Mouse (Mus musculus): ENCODE data around the gene Hist2h2bb.
"Not testable (repeated sequence)": the region's sequence is repeated elsewhere in the genome, so short reads cannot be mapped to it uniquely, and the experiment has no call there.

The Hist2h2bb gene

GRCm38 (mm10) chr3:96269511-96270474 is at the start of gene Hist2h2bb:
Hist2h2bb (plus strand) TSS chr3:96269752.
- peak; percentile 94 for DNase-seq (ENCODE audit: low read depth)

DNA sequence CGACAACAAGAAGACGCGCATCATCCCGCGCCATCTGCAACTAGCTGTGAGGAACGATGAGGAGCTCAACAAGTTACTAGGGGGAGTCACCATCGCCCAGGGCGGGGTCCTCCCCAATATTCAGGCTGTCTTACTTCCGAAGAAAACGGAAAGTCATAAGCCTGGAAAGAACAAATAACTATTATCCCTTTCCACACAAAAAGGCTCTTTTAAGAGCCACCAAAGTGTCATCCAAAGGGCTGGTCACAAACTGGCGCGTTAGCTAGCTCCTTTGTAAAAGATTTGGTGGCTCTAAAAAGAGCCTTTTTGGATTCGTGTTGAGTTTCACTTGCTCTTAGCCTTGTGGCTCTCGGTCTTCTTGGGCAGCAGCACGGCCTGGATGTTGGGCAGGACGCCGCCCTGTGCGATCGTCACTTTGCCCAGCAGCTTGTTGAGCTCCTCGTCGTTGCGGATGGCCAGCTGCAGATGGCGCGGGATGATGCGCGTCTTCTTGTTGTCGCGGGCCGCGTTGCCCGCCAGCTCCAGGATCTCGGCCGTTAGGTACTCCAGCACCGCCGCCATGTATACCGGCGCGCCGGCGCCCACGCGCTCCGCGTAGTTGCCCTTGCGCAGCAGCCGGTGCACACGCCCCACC is 49.3 kb upstream of the Hist2h2bb start:
- DNase-seq (ENCODE audit: low read depth) = not testable (repeated sequence)

DNA sequence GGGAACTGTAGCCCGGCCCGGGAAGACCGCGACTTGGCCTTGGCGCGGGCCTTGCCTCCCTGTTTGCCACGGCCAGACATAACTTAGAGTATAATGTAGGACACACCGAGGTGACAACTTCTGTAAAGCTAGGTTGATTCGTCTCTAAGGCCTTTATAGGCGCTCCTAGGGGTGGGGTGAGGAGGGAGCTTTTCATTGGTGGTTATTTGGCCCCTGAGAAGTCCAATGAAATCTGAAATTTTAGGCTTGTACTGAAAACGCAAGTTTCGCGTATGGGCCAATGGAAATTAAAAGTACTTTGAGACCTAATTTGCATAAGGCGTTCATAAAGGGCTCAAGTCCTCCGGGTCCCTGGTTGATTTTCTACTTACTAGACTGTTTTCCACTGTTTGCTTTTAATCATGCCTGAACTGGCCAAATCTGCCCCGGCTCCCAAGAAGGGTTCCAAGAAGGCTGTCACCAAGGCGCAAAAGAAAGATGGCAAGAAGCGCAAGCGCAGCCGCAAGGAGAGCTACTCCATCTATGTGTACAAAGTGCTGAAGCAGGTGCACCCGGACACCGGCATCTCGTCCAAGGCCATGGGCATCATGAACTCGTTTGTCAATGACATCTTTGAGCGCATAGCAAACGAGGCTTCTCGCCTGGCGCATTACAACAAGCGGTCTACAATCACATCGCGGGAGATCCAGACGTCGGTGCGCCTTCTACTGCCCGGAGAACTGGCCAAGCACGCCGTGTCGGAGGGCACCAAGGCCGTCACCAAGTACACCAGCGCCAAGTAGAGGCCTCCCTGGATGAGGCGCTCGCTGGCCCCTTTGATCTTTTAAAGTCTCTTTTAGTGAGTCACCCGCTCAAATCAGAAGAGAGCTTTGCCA is 48.5 kb upstream of the Hist2h2bb start, which contains the start of the genes Hist2h2ac and Hist2h2be:
TSS of gene Hist2h2ac (minus strand) at position 116 of the 875 bp plus-strand sequence.
TSS of gene Hist2h2be (plus strand) at position 355 of the 875 bp plus-strand sequence.
- DNase-seq (ENCODE audit: low read depth) = peak; percentile 96

GRCm38 (mm10) chr3:96221640-96222038 is 47.9 kb upstream of the Hist2h2bb start:
- no peak for DNase-seq (ENCODE audit: low read depth)

DNA sequence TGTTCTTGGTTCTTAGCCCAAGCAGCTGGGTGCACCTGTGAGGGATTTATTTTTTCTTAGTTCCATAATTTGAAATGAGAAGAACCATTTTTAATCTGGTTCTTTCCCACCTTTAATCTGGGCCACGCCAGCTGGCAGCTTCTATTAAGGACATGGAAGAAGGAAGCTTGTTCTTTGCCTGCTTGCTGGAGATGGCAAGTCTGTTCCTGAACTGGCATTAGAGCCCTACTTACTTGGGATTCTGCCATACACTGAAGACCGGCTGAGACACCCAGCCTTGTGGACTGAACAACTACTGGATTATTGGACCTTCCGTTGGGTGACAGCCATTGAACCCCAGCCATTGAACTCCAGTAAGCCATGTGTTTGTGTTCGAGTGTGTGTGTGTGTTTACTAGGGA is 46.8 kb upstream of the Hist2h2bb start:
- DNase-seq (ENCODE audit: low read depth) = no peak

DNA sequence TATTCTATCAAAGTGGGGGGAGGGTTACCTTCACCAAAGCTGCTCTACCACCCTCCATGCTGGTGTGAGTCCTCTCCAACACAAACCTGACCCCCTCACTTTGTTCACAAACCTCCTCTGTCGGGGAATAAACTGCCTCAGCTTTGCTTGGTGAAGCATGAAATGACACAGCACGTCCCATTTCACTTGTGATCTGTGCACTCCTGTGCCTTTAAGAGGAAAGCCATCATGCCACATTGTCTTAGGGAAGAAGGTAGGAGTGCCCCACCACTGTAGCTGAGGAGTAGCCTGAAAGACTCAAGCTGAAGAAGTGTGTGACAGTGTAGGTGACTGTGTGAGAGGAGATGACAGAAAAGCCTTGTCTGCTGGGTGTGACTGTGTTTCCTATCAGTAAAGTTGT is 44.1 kb upstream of the Hist2h2bb start:
- no peak for DNase-seq (ENCODE audit: low read depth)

DNA sequence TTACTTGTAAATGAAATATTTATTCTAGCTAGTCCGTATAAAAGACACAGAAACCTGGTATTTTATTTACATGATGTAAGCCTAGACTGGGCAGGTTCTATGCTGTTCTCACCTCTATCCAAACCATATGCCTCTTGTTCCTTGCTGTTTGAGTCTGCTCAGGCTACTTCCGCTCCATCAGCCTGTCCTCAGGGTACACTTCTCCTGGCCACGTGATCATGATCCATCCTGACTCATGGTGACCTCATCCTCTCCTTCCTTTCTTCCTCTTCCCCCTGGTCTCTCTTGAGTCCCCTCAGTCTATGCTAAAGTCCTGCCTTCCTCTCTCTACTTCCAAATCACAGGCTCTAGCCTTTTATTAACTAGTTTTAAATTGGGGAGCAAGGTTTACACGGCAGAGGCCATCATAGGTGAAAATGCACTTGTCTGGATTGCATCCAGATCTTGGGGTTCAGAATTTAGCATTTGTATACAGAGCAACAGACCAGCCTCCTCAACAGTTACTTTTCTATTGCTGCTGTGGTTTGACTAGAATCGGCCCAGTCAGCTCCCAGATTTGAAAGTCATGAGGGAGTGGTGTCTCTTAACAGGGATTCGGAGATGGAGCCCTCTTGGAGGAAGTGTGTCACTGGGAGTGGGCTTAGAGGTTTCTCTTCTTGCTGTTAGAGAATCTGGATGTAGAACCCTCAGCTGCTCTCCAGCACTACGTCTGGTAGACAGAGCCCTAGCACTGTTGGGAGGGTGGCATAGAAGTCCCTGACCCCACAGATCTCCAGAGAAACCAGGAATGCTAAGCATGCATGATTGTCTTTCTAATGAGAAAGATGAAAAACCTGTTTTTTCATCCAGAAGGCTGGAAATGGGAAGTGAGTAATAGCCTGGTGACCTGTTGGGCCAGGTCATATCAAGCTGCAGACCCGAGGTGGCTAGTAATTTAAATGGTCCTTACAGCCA is 42.6 kb upstream of the Hist2h2bb start:
- no peak for DNase-seq (ENCODE audit: low read depth)

GRCm38 (mm10) chr3:96228828-96229227 is 40.7 kb upstream of the Hist2h2bb start:
- DNase-seq (ENCODE audit: low read depth) = no peak

DNA sequence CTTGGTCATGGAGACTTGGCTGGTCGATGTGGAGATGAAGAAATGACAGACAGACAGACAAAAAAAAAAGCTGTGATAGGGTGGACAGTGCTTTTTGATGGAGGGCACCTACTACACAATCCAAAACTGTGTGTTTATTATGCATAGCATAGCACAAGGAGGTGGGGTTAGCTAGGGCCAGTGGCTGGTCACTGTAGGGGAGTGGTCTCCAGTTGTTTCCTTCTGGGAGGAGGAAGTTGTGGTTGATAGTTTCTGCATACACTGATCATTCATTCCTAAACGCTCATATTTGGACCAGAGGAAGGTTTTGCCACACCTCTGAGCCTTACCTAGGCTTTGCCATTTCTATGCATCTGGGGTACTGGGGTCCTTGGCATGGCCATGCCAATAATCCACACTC is 39.1 kb upstream of the Hist2h2bb start:
- no peak for DNase-seq (ENCODE audit: low read depth)

DNA sequence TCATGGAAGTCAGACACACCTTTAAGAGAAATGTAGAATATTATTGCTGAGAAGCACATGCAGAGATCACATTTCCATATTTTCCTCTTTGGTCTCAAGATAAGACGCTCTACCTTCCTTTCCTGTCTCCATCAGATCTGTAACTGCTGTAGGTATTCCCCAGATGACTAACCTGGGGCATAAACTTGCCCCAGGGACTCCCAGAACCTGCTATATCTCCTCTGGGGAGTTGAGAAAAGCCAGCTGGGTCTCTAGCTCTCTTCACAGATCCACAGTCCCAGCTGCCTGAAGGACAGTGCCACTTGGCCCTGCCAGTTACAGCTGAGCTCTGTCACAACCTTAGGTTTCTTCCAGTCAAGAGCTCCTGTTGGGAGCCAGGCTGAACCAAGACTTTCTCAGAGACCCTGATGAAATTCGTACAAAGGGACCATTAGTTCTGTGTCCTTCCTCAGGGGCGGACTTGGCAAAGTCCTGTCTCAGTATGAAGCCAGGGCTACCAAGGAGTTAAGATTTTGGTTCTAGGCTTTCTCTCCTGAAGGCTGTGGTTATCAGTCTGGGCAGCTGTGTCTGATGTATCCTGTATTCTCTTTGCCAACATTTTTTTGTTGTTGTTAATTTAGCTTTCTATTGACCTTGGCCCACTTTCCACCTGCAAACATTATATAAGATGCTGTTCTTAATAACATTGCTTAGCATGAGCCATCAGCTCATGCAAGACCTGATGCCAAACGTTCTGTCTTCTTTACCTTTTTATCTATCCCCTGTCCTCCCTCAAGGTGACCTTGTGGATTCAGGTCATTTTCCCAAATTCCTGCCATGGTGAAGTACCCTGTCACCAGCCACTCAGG is 38.4 kb upstream of the Hist2h2bb start:
- DNase-seq (ENCODE audit: low read depth) = no peak

- DNase-seq (ENCODE audit: low read depth) = no peak
Measured at GRCm38 (mm10) chr3:96231758-96232120, 37.8 kb upstream of the Hist2h2bb start.

DNA sequence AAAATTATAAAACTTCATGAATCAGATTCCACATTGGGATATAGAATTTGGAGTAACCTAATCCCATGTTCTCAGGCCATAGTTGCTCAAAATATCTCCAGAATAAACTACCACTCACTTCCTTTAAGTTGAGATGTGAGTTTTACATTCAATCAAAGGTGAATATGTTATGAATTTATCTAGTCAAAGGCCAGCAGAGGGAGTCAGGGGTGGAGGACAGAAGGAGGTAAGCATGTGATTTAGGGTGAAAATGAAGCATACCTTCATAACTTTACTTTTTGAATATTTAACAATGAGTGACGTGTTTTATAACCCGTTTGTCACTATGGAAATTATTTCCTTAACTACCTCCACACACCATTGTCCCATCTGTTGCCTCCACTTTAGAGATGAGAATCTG is 34.6 kb upstream of the Hist2h2bb start:
- DNase-seq (ENCODE audit: low read depth) = no peak

DNA sequence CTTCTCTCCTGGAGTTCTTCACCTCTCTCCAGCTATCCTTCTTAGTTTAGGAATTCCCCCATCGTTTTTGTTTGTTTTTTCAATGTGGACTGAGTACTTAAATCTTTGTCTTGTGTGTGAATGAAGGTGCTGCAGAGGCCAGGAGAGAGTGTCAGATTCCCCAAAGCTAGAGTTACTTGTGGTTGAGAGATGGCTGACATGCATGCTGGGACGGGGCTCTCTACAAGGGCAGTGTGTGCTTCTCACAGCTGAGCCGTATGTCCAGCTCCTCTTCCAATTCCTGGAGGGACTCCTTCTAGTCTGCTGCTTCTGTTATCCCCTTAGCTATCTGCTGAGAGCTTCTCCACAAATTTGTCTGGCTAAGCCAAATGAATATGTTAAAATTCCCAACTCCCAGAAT is 33.7 kb upstream of the Hist2h2bb start:
- no peak for DNase-seq (ENCODE audit: low read depth)

GRCm38 (mm10) chr3:96236834-96237334 is 32.7 kb upstream of the Hist2h2bb start:
- DNase-seq (ENCODE audit: low read depth) = no peak

DNA sequence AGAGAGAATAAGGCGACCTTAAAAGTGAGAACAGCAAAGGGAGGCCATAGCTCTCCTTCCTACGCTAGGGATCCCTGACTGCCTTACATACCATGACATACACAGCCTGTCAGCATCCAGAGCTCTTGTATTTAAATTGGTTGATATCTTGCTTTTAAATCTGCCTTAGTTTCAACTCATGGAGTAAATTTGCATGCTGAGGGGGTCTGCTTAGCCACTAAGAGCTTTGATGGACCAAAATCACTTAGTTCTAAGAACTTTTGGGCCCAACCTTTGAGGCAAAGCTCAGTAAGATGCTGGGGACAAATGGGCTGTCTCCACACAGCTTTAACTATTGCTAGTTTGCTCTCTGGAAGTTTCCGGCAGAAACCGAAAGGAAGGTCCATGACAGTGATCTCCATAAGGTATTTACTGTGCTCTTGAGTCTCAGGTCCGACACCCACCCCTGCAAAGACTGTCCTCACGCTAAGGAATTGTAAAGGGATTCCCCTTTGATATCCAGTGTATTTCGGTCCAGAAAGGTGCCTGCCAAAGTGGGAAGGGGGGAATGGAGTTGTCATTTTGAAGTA is 32.1 kb upstream of the Hist2h2bb start:
- no peak for DNase-seq (ENCODE audit: low read depth)

DNA sequence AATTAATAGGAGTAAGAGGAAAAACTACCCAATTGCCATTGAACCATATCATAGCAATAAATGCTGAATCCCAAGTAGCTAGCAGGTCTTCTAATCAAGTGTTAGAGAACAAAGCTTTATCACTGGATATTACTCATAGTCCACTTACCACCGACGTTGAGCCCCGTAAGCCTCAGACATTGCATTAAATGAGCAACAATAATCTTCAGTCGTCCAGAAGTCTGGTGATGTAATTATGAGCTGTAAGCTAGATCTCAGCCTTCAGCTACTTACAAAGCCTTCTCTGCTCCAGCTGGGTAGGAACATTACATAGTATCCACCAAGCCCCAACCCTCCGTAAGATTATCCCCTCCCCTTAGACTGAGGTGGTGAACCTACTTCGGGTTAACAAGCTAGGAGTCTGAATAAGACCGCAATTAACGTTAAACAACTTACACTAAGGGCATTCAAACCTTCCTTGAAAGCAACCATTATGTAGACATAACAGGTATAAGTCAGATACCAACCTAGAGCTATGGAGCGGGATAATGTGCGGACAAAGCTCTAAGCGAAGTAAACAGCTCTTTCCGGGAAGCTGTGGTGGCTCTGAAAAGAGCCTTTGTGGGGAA is 31.5 kb upstream of the Hist2h2bb start:
- DNase-seq (ENCODE audit: low read depth) = no peak

- DNase-seq (ENCODE audit: low read depth) = not testable (repeated sequence)
Measured at GRCm38 (mm10) chr3:96238954-96239793, 30.4 kb upstream of the Hist2h2bb start, which contains the start of gene Hist2h3c2. Hist2h3c2 (minus strand) TSS chr3:96239127.
